Comparison of ENCODE assay signal across 8 mouse cellular contexts in the genomic region with DNA sequence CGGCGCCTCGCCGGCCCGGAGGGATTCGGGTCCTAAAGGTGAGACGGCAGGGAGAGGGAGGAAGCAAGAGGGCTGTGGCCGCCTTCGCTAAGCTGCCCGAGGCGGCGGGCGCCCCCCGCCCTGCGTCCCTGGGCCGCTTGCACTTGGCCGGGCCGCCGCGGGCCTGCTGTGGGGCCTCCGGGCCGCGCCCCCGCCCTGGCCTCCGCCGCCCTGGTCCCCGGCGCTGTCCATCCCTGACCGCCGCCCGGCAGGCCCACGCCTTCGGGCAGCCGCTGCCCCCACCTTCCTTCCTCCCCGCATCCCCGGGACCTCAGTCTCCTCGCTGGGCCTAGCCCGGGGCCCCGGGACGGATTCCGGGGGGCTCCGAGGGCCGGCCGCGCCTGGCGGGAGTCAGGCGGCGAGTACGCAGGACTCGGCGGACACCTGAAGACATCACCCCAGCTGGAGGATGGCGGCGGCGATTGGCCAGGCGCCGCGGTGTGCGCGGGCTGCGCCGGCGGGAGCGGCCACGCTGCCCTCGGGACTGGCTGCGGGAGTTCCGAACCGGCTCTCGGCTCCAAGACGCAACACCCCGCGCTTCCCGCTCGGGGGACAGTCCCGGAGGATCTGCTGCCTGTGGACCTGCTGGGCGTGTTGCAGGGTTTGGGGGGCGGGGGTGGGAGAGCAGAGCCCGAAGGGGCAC. TPM values are rescaled to one million over a fixed set of nuclear protein-coding genes. Genes with fewer than 3 reads are reported as not detected.
DNase-seq lines count a peak whose midpoint lies in the region; ATAC-seq and TF ChIP-seq lines count a peak whose summit lies in the region.

No protein-coding gene starts in this region.

- H3K9me3 ChIP-seq in forebrain, embryonic 11.5 days (ENCODE audit: control insufficient read depth, low read length), result no peaks in the 10 kb centered on the region
- no peaks in the 10 kb centered on the region for H3K9me3 ChIP-seq in hindbrain, postnatal 0 days (ENCODE audit: low read length)

- H3K4me2 ChIP-seq in forebrain, embryonic 11.5 days (ENCODE audit: low read depth, low read length, severe bottlenecking), result peak overlapping the region; percentile 81
- H3K4me2 ChIP-seq in hindbrain, postnatal 0 days (ENCODE audit: low read depth, low read length), result peak overlapping the region; percentile 82

- peaks cover 4% of the 10 kb centered on the region; the same call in 1 of the 2 replicates for H3K4me1 ChIP-seq in forebrain, embryonic 11.5 days (replicated peaks; ENCODE audit: control insufficient read depth, insufficient read depth, low read length)
- H3K4me1 ChIP-seq in hindbrain, postnatal 0 days (ENCODE audit: insufficient read depth, low read length), result no peaks in the 10 kb centered on the region
- H3K4me1 ChIP-seq in small intestine, adult 2 months (ENCODE audit: control insufficient read depth, insufficient read depth, insufficient read length, low read length), result peaks cover 7% of the 10 kb centered on the region; the same call in 1 of the 2 replicates

- under 1% methylated on average over 68 of the region's 78 CpGs for WGBS in forebrain, embryonic 11.5 days
- 3% methylated on average over 60 of the region's 78 CpGs for WGBS in hindbrain, postnatal 0 days
- 3% methylated on average over 77 of the region's 78 CpGs for WGBS in small intestine, adult 2 months

- no peak for TF ChIP-seq CTCF in hindbrain, postnatal 0 days (IDR thresholded peaks at IDR 0.05; ENCODE audit: low read depth)
- TF ChIP-seq CTCF in small intestine, adult 2 months (IDR thresholded peaks at IDR 0.05; ENCODE audit: extremely low read depth, insufficient read length, insufficient replicate concordance, low read depth, low read length), result no peak

- H3K36me3 ChIP-seq in forebrain, embryonic 11.5 days (ENCODE audit: control insufficient read depth, insufficient read depth, low read length), result no peaks in the 10 kb centered on the region
- H3K36me3 ChIP-seq in hindbrain, postnatal 0 days (ENCODE audit: insufficient read depth, low read length), result no peaks in the 10 kb centered on the region
- H3K36me3 ChIP-seq in small intestine, adult 2 months (ENCODE audit: control insufficient read depth, insufficient read depth, low read length), result no peaks in the 10 kb centered on the region

- TF ChIP-seq POLR2A in small intestine, adult 2 months (IDR thresholded peaks at IDR 0.05; ENCODE audit: low read depth, low read length), result no peak

- peak overlapping the region; percentile 95 for H3K4me3 ChIP-seq in forebrain, embryonic 11.5 days (ENCODE audit: low read depth, low read length)
- H3K4me3 ChIP-seq in hindbrain, postnatal 0 days (ENCODE audit: low read length), result peak overlapping the region; percentile 98
- peak overlapping the region; percentile 76 for H3K4me3 ChIP-seq in small intestine, adult 2 months (ENCODE audit: low read depth, low read length)

- peak; percentile 9 for DNase-seq in heart, adult 8-10 months (ENCODE audit: low spot score)
- DNase-seq in heart, postnatal 14 days, result no peak
- peak; percentile 86 for DNase-seq in forebrain, embryonic 11.5 days (ENCODE audit: low spot score)
- DNase-seq in hindbrain, postnatal 0 days (ENCODE audit: low spot score), result peak; percentile 56
- peak; percentile 37 for DNase-seq in left cerebral cortex, postnatal 4 days
- peak; percentile 65 for DNase-seq in mesoderm, embryonic 11.5 days (ENCODE audit: low read depth, low spot score)

- intact Hi-C loops in heart, postnatal 14 days (cut with DNase I), result loop anchor here (5.0 kb wide), 1 partner anchor 92 kb away; the partner anchor contains the start of gene Ap1g1
- intact Hi-C loops in left cerebral cortex, postnatal 4 days (cut with DNase I), result no loop called here

- ATAC-seq in cerebellum, adult (ENCODE audit: insufficient number of reproducible peaks, low FRiP score, low TSS enrichment), result peak; percentile 59
- ATAC-seq in forebrain, embryonic 11.5 days (replicated peaks; ENCODE audit: low FRiP score), result peak; percentile 84
- peak; percentile 82 for ATAC-seq in hindbrain, postnatal 0 days

- peak overlapping the region; percentile 94 for H3K9ac ChIP-seq in forebrain, embryonic 11.5 days (ENCODE audit: low read length)
- H3K9ac ChIP-seq in hindbrain, postnatal 0 days (replicated peaks; ENCODE audit: low read length), result peak overlapping the region; percentile 96

- peak overlapping the region; percentile 86 for H3K27ac ChIP-seq in forebrain, embryonic 11.5 days (ENCODE audit: low read depth, low read length)
- peak overlapping the region; percentile 91 for H3K27ac ChIP-seq in hindbrain, postnatal 0 days
- peak overlapping the region; percentile 48 for H3K27ac ChIP-seq in small intestine, adult 2 months (ENCODE audit: insufficient read depth, low read depth, low read length)

- no peaks in the 10 kb centered on the region for H3K27me3 ChIP-seq in forebrain, embryonic 11.5 days (ENCODE audit: control insufficient read depth, insufficient read depth, low read length)
- H3K27me3 ChIP-seq in hindbrain, postnatal 0 days (ENCODE audit: insufficient read depth, low read length), result no peaks in the 10 kb centered on the region
- H3K27me3 ChIP-seq in small intestine, adult 2 months (ENCODE audit: control insufficient read depth, insufficient read depth, low read length), result no peaks in the 10 kb centered on the region

RNA-seq across cellular contexts. Expression of gene Phlpp2, which starts 0.5 kb away (rescaled TPM):
- total RNA-seq in heart, adult 8-10 months (2022), result 1 to 10 TPM; 3.1 to 4.8 (median 4.2) TPM
- 1 to 10 TPM; 4.9 to 6.4 TPM for total RNA-seq in heart, postnatal 14 days (2021)
- 4.3 and 4.4 TPM in 2 replicates for polyA plus RNA-seq in forebrain, embryonic 11.5 days (2014; fragmentation: Nextera tagmentation; extraction: Ambion mirVana)
- 10.4 and 11.2 TPM in 2 replicates for total RNA-seq in hindbrain, postnatal 0 days (2014; rRNA removed)
- 3.8 and 4.3 TPM in 2 replicates for polyA plus RNA-seq in hindbrain, postnatal 0 days (2015; fragmentation: Nextera tagmentation; extraction: Ambion mirVana)
- total RNA-seq in left cerebral cortex, postnatal 4 days (2021), result 10 to 100 TPM; 28.2 to 31.7 TPM
- 6.0 and 25.0 TPM in 2 replicates for polyA plus RNA-seq in small intestine, adult 2 months (2012; rRNA removed)

Comparison
In these comparisons a context has a peak if more than half of its experiments do, and no peak if none do; other contexts are left out.
1. DNase-seq: peak in heart, adult 8-10 months (single experiment), forebrain, embryonic 11.5 days (single experiment), hindbrain, postnatal 0 days (single experiment), left cerebral cortex, postnatal 4 days (single experiment) and mesoderm, embryonic 11.5 days (single experiment); none in heart, postnatal 14 days (0 of 2).
2. Peak in every context shown above with its lines, with median percentiles within 50 percentile points of each other: ATAC-seq, H3K27ac ChIP-seq and H3K4me3 ChIP-seq.